Mouse (Mus musculus) neutrophil, adult 59 days (primary cell): ENCODE data around the gene Mpz. TPM values are rescaled to one million over a fixed set of nuclear protein-coding genes. Genes with fewer than 3 reads are reported as not detected.

Experiments
- total RNA-seq, 2 experiments: library from RNA; stranded (reverse); gene quantifications; 1 replicate in 1 of 2; 2 replicates in 1 of 2; pipeline ENCODE4 v1.2.4; 2023

Gene Mpz
- total RNA-seq: not detected

GRCm38 (mm10) chr1:171149974-171150760 is at the start of gene Mpz, which contains the start of gene Sdhc:
Gene Mpz, plus strand, starts transcription at chr1:171150711.
Gene Sdhc, minus strand, starts transcription at chr1:171150603.

GRCm38 (mm10) chr1:171113873-171114299 is 36.6 kb upstream of the Mpz start, which contains the start of gene Cfap126:
Gene Cfap126, plus strand, starts transcription at chr1:171113918.

DNA sequence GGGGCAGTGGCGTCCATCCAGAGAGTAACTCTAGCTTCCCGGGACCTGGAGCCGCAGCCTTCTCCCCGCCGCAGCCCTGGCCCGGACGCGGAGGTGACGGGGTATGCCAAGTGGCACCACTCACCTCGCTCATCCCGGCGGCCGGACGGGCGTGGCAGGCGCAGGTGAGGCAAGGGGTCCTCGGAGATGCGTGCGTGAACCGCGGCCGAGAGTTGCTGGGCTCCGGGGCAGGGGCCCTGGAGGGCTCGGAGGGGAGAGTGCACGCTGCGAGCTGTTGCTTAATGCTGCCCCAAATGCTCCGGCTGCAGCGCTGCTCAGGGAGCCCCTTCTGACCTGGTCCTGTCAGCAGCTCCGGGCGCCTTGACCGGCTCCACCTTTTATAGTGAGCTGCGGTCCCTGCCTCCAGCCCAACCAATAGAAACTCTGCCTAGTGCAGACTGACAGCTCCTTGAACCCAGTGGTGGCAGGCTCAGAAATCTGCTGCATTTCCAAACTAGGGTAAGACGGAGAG is 45.4 kb downstream of the Mpz start, which contains the start of gene Pcp4l1:
Gene Pcp4l1, minus strand, starts transcription at position 382 of the 511 bp plus-strand sequence.

Other genes starting within 250 kb of the Mpz start
- gene Fcrlb, start 237.8 kb upstream of the Mpz start, total RNA-seq: not detected
- gene Fcrla, start 223.1 kb upstream of the Mpz start, total RNA-seq: 10 to 100 TPM in 1 of 2 experiments, 1 to 10 TPM in 1; 3.2 to 13.9 TPM
- gene Fcgr2b, start 174.2 kb upstream of the Mpz start, total RNA-seq: 10 to 100 TPM; 96.5 to 99.9 TPM
- gene Fcgr4, start 131.8 kb upstream of the Mpz start, total RNA-seq: 10 to 100 TPM; 75.9 to 81.5 TPM
- 100 to 1,000 TPM; 411 to 427 TPM for gene Fcgr3, start 85.8 kb upstream of the Mpz start, total RNA-seq
- under 1 TPM; 0.67 to 0.73 TPM for gene Cfap126, start 36.8 kb upstream of the Mpz start, total RNA-seq
- 100 to 1,000 TPM in 1 of 2 experiments, 10 to 100 TPM in 1; 76.6 to 106 TPM for gene Sdhc, start 108 bp upstream of the Mpz start, total RNA-seq
- 1 to 10 TPM in 1 of 2 experiments, under 1 TPM in 1; 0.29 to 1.4 TPM for gene Pcp4l1, start 45.6 kb downstream of the Mpz start, total RNA-seq
- not detected for gene Nr1i3, start 63.3 kb downstream of the Mpz start, total RNA-seq
- 10 to 100 TPM; 11.9 to 16.4 TPM for gene Tomm40l, start 71.8 kb downstream of the Mpz start, total RNA-seq
- under 1 TPM in 1 of 2 experiments, not detected in 1; 0.89 TPM for gene Apoa2, start 74.3 kb downstream of the Mpz start, total RNA-seq
- gene Fcer1g, start 83.7 kb downstream of the Mpz start, total RNA-seq: 1,000 to 10,000 TPM; 1,085 to 1,124 TPM
- gene Adamts4, start 99.7 kb downstream of the Mpz start, total RNA-seq: not detected
- 10 to 100 TPM; 84.6 to 99.7 TPM for gene Ndufs2, start 100.7 kb downstream of the Mpz start, total RNA-seq
- 100 to 1,000 TPM; 120 to 134 TPM for gene B4galt3, start 119.6 kb downstream of the Mpz start, total RNA-seq
- 10 to 100 TPM; 69.2 to 78.0 TPM for gene Ppox, start 130.5 kb downstream of the Mpz start, total RNA-seq
- gene Usp21, start 137.3 kb downstream of the Mpz start, total RNA-seq: 10 to 100 TPM; 29.5 to 31.1 TPM
- 10 to 100 TPM; 47.2 to 51.2 TPM for gene Ufc1, start 144.3 kb downstream of the Mpz start, total RNA-seq
- 10 to 100 TPM; 23.5 to 25.8 TPM for gene Dedd, start 178.4 kb downstream of the Mpz start, total RNA-seq
- 10 to 100 TPM; 18.9 to 24.2 TPM for gene Nit1, start 194.9 kb downstream of the Mpz start, total RNA-seq
- gene Pfdn2, start 195.0 kb downstream of the Mpz start, total RNA-seq: 10 to 100 TPM; 27.1 to 34.4 TPM
- gene Klhdc9, start 210.1 kb downstream of the Mpz start, total RNA-seq: under 1 TPM; 0.22 to 0.40 TPM
- gene Nectin4, start 219.4 kb downstream of the Mpz start, total RNA-seq: 1 to 10 TPM; 2.0 to 2.2 TPM
- 100 to 1,000 TPM; 245 to 251 TPM for gene Arhgap30, start 238.2 kb downstream of the Mpz start, total RNA-seq